Mouse (Mus musculus) heart, postnatal 10 days (tissue): Measurements from ENCODE around the gene Cryz. TPM values are rescaled to one million over a fixed set of nuclear protein-coding genes. Genes with fewer than 3 reads are reported as not detected.

Experiments
- DNase-seq, 2 experiments: peaks; one replicate each; pipeline ENCODE4 v3.0.0; 2021
- intact Hi-C: fragments of 180-260 bp; cut with DNase I; formaldehyde crosslinking; loops from one replicate; pipeline ENCODE4 v1.15.1; 2025
- total RNA-seq, 2 experiments: library from RNA; stranded (reverse); gene quantifications; 2 replicates each; pipeline ENCODE4 v1.2.3; 2021

The Cryz gene
- total RNA-seq, result 10 to 100 TPM; 19.5 to 21.8 TPM

DNA sequence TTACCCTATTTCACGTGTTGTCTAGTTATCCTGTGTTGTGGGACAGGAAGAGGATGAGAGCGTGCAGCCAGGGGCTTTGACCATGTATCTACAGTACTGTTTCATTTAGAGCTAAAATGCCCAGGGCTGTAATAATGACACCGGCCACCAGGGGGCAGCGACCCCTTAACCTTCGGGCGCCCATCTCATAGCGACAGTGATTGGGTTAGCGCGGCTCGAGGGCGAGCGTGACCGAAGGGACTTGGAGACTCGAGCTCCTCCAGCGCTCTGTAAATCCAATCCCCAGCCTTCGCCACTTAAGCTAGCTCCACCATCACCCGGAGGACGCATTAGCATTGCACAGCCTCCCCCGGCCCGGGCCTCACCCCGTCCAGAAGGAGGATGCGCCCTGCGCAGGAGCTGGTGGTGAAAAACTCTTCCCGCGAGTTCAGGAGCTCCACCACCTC, at the start of gene Cryz:
Cryz (plus strand) TSS at position 224 of the 446 bp plus-strand sequence.
- peak; percentile 92 to 95 for DNase-seq
- intact Hi-C loops, result no loop called here

DNA sequence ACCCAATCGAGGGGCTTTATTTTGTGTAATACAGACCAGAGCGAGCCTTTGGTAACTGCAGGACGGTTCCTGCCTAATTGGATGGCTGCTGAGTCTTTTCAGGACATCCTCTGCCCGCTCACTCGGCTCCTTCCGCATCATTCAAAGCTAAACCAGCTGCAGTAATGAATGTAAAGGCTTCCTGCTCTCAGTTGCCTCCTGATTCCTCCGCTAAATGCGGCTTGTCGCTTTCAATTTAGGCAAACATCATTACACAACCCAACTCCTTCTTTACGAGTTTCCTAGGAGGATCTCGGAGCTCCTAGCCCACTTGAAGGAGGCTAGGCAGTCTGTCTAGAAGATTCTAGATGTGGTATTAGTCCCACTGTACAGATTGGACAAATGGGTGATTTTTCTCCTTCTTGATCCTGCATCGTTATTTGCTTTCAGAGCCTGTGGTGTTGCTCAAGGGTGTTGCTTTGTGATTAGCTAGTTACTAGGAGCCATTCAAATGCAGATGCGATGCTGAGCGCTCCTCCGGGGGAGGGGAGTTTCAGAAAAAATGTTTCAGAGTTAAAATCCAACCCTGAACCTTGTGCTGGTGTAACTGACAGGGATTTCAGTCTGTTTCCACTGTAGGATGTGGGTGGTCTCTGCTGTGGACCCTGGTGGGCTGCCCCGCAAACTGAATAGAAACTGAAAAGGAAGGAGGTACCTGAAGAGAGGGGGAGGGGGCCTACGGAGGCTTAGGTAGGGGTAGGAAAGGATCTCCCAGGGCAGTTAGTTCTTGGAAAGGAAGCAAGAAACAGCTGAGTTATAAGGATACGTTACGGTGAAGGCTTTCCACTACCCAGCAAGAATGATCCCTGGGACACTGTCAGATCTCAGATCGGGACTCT, 48.7 kb upstream of the Cryz start:
- DNase-seq, result no peak
- intact Hi-C loops, result no loop called here

DNA sequence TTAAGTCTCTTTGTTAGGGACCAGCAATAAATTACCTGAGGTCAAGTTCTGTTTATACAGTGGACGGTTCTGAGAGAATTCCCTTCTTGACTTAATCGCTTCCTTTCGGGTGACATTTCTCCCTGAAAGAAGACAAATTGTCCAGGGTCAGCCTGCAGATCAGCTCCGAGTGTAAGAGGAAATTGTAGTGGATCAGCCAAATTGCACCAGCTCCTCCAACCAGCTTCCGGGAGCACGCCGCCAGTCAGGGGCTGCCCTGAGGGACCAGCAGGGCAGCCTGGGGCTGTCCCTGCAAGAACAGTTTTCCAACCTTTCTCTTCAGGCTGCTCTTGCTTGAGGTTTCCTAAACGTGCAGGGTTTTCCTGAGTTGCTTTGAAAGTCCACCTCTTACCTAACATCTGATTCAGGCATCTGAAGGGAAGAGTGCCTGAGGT, 47.6 kb upstream of the Cryz start:
- no peak for DNase-seq
- intact Hi-C loops, result no loop called here

DNA sequence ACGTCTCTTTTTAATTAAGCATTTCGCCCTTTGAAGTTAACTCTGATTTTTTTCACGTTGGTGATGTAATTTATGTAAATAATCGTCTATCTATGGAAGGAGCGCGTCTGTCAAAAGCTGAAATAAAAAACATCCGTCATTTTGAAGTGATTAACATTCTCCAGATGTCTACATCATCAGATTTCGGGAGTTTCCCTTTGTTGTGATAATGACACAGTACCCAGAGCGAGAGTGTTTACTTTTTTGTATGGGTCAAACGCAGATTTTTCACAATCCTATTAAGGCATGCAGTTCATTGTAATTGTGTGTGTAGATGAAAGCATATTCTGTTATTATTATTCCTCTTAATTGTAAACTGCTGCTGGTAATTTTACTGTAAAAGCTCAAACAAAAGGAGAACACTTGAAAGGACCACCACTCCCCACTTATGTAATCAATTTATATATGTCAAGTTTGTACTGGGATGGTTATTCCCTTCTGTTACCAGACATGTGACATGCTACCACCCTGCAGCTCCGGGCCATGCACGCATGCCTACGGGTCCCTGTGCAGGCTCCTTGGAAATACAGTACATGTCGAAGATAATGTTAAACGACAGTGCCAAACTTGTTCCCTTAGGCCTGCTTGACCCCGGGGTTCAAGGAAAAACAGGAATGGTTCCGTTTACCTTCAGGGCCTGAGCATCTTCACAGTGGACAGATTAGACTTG, 46.0 kb upstream of the Cryz start:
- DNase-seq, result no peak
- intact Hi-C loops, result no loop called here

GRCm38 (mm10) chr3:154551035-154551411, 45.5 kb upstream of the Cryz start:
- no peak for DNase-seq
- intact Hi-C loops, result no loop called here

DNA sequence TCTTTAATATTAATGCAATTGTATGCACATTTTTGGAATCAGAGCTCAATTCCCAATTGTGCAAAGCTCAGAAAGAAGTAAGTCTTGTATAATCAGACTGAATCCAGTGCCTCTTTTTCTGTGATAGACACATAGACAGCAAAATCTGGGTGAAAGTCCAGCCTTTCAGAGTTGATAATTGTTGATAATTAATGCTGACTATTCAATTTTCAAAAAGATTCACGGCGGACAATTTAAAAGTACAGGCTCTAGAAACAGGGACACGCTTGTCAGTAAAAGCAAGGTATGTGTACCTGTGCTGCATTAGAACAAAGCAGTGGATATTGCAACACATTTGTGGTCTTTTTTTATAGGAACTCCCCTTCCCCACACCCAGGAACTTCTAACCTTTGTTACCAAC, 34.3 kb upstream of the Cryz start:
- intact Hi-C loops, result no loop called here

GRCm38 (mm10) chr3:154565437-154565836, 31.1 kb upstream of the Cryz start:
- intact Hi-C loops, result no loop called here

More for the DNA sequence above, 34.3 kb upstream of the Cryz start:
- DNase-seq, result no peak

DNA sequence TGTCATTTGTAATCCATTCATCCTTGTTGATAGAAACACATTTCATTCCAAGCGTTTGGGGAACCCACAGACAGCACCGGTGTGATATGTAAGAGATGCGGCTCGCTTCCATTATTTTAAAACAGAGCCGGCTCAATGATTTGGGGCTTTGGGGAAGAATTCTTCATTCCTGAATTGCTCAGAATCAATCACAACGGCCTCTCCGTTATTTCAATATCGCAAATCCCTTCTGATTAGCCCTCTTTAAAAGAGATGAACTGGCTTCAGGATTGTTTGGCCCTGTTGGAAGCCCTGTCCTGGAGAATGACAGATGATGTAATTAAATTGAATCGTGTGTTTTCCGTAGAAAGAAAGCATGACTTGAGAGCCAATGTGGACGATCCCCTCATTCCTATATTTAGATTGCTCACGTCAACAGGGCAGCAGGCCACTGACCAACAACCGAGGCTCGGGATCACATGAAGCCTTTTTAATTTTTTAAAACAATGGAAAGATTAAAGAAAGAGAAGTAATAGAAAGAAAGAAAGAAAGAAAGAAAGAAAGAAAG, 26.4 kb upstream of the Cryz start:
- DNase-seq, result peak; percentile 25 to 34
- intact Hi-C loops, result loop anchor here (5.0 to 10.0 kb wide), 2 partner anchors 238 to 605 kb away; partner anchors contain the start of gene Lhx8

More at GRCm38 (mm10) chr3:154565437-154565836, 31.1 kb upstream of the Cryz start:
- DNase-seq, result no peak

- DNase-seq, result peak; percentile 36 to 48
- intact Hi-C loops, result loop anchor here (5.0 to 10.0 kb wide), 2 partner anchors 238 to 606 kb away; partner anchors contain the start of gene Lhx8
Observed at GRCm38 (mm10) chr3:154570786-154571185, 25.7 kb upstream of the Cryz start.

- intact Hi-C loops, result loop anchor here (1.0 to 10.0 kb wide), 3 partner anchors 240 to 608 kb away; partner anchors contain the start of gene Lhx8
- peak; percentile 68 to 84 for DNase-seq
Observed at GRCm38 (mm10) chr3:154572341-154572972, 24.1 kb upstream of the Cryz start.

DNA sequence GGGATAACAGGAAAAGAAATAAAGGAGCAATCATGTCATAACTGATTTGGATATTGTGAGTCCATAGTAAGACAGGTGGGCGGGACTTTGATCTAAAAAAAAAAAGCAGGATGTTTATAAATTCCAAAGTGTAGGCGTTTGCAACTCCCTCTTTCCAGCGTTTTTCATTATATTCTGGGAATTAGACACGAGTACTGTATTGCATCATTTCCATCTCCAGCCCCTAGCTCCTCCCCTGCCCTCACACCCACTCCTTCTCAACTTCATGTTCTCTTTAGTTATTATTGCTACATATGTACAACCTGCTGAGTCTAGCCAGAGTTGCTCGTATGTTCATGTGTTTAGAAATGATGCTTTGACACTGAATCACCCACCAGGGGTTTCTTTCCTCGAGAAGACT, 22.8 kb upstream of the Cryz start:
- DNase-seq, result no peak
- intact Hi-C loops, result loop anchor here (5.0 to 10.0 kb wide), 2 partner anchors 241 to 609 kb away; partner anchors contain the start of gene Lhx8

- no peak for DNase-seq
- intact Hi-C loops, result loop anchor here (10.0 kb wide), 1 partner anchor 613 kb away; no protein-coding TSS in a partner anchor
Observed at GRCm38 (mm10) chr3:154577895-154578294, 18.6 kb upstream of the Cryz start.

DNA sequence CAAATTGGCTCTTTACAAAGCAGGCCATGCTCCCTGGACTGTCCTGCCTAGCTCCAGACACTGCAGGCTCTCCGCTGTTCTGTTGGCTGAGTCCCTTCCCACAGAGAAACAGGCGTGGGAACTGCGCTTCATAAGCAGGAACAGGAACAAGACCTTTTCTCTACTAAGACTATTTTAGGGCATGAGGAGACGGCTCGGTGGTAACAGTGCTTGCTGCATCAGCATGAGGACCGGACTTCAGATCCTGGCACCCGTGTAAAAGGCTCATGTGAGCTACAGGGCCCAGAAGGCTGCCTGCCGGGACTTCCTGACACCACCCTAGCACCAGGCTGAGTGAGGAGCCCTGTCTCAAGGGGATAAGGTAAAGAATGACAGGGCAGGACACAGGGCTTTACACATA, 12.2 kb upstream of the Cryz start:
- no peak for DNase-seq
- intact Hi-C loops, result no loop called here

DNA sequence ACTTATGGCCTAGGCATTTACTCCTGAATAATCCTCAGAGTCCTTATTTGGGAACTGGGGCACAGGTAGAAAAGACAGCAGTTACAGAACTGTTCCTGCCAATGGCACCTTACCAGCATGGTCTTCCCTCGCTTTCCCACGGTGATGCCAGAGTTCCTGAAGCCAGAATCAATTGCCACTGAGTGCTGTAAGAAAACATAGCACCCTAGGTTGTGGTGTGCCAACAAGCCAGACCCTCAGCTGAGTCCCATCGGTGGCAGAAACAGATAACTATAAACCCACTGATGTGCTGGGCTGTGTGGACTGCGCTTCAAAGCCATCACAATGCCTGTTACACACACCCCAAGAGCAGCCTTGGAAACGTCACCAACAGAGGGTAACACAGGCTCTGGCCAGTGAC, 5.5 kb upstream of the Cryz start:
- DNase-seq, result no peak
- intact Hi-C loops, result no loop called here

- intact Hi-C loops, result no loop called here
Observed at GRCm38 (mm10) chr3:154591621-154592020, 4.9 kb upstream of the Cryz start.

DNA sequence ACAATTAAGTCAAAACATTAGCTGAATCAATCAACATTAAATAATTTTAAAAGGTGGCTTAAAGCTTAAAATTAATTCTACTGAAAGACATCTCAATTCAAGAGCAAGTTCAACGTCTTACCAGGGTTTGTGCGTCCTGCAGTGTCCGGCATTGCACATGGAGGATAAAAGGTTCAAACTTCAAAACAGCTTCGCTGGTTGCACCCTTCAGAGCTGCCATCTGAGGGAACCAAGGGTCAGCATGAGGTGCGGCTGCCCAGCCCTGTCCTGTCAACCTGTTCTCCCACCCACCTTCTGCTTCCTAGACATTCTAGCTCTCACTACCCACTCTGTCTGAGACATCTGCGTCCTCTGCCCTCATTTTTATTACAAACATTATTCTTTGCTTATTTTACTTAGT, 2.9 kb upstream of the Cryz start:
- DNase-seq, result no peak
- intact Hi-C loops, result no loop called here

More at GRCm38 (mm10) chr3:154591621-154592020, 4.9 kb upstream of the Cryz start:
- DNase-seq, result no peak

- intact Hi-C loops, result no loop called here
- DNase-seq, result no peak
Observed at GRCm38 (mm10) chr3:154594156-154594555, 2.4 kb upstream of the Cryz start.

GRCm38 (mm10) chr3:154596934-154597554, 533 bp downstream of the Cryz start, which contains the start of gene Tyw3:
TSS of gene Tyw3 (minus strand) at chr3:154597104.
- DNase-seq, result peak; percentile 98 to 99
- intact Hi-C loops, result no loop called here

- intact Hi-C loops, result no loop called here
- no peak for DNase-seq
Observed at GRCm38 (mm10) chr3:154597561-154597960, 1.1 kb downstream of the Cryz start.

DNA sequence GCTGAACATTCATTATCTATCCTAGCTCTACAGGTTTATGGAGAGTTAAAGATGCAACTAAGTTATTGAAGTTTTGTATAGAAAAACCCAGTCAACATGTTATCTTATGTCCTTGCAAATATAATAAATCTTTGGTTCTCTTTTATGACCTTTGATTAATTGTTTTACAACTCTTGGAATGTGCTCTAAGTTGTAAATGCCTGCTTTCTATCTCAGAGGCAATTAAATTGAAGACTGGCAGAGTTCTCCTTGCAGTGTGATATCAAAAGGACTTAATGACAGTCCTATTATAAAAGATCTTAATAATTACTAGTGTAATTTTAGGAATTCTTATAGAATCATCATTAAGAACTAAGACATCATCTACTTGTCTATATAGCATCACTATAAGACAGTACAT, 5.6 kb downstream of the Cryz start:
- DNase-seq, result no peak
- intact Hi-C loops, result no loop called here
